Mouse (Mus musculus): ENCODE measurements at regions not wholly inside any gene's neighbourhood (a gene's known extent, or its start where the extent isn't known, plus 50 kb on each side); places are given as distances from the start of the nearest gene placed in this dataset.
A peak's percentile ranks its signal among the peaks of the same experiment; 100 is the strongest.
"Not testable (repeated sequence)": the region's sequence is repeated elsewhere in the genome, so short reads cannot be mapped to it uniquely, and the experiment has no call there.

DNA sequence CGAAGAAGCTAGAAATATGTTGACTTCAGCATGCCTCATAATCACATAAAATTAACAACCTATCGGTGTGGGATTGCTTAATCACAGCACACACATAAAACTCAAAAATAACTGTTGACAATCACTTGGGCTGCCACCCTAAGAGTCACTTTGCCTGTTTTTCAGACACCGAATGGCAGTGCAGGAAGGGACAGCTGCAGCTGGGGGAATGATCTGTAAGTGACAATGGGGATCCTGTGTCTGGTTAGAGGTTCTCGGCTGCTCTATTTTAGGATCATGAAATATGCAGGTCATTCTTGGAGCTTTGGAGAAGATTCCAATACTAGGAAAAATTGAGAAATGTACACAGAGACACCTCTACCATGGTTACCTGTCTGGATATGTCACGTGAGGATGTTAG lies 54.4 kb upstream of the Tcf12 start:
- DNase-seq = no peak

DNA sequence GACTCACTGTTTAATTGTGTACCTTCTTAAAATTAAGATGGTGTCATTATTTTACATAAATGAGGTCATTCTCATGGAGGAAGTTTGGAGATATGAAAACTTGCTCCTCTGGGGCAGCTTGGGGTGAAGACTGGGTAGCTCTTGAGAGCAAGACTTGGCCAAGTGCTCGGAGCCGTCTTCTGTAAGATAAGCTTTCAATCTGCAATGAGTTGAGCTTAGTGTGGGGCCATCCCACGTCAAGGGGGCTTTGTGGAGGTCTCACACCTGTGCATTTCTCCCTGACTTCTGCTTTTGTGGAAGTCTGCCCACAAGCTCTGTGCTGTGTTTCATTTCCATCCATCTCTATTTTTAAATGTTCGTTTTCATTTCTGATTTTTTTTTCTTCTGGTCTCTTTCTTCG lies 54.9 kb upstream of the Tcf12 start:
- no peak for DNase-seq

DNA sequence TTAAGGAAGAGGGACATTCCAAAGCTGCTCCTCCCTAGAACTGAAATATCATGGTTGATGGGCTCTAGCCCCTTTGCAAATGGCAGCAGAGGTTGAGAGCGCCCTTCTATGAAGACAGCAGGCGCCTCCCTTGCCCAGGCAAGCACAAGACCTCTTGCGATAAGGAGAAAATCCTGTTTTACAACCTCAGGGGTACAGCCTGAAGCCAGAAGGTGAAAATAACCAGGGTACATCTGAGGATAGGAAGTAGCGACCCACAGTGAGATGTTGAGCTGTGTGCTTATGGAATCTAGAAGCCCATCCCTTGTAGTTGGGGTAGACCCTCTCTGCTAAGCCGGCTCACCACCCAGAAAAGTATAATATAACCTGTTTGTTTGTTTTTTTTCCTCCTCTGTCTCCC lies 57.6 kb upstream of the Tcf12 start:
- DNase-seq = no peak

DNA sequence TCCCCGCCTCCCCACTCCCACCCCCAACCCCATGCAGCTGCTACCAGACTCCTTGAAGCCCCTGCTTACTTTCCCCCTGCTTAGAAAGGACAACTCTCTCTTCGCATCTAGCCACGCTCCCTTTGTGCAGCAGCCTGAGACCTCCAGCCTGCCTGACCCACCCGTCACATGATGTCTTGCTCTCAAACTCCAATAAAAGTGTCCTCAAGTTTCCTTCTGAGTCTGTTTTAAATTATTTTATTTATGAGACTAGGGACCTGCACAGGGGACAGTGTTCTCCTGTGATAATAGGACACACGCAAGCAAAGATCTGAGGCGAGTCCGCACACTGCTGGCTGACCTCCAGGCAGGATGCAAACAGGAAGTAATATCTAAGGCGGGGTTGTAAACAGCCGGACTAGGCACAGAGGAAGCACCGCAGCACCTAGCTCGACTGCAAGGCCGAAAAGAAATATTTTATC lies 58.1 kb upstream of the Tcf12 start:
- peak; percentile 70 for DNase-seq

DNA sequence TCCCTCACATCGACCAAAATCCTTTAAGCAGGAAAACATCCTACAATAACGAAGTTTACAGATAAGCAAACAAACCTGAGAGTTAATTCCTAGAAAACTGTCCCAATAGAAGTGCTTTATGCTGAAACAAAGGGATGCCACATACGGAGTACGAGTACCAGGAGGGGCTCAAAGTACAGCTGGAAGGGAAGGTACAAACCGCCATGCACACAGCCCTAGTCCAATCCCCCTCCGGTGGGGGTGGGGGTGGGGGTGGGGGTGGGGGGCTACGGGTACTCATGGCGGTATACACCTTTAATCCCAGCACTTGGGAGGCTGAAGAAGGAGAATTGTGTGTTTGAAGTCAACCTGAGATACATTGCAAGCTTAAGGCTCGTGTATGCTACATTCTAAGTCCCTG lies 58.6 kb upstream of the Tcf12 start:
- DNase-seq = no peak

DNA sequence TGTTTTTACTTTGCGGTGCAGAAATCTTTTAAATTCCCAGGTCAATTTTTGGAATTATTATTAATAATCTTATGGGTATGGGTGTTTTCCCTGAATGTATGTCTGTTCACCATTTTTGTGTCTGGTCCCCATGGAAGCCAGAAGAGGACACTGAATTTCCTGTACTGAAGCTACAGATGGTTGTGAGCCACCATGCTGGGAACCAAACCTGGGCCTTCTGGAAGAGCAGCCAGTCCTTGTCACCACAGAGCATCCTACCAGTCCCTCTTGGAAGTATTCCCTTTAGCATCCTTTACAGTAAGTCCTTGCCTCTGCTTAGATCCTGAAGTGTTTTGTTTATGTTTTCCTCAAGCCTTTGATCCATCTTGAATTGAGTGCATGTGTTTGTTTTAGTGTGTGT lies 60.7 kb upstream of the Tcf12 start:
- DNase-seq = no peak

DNA sequence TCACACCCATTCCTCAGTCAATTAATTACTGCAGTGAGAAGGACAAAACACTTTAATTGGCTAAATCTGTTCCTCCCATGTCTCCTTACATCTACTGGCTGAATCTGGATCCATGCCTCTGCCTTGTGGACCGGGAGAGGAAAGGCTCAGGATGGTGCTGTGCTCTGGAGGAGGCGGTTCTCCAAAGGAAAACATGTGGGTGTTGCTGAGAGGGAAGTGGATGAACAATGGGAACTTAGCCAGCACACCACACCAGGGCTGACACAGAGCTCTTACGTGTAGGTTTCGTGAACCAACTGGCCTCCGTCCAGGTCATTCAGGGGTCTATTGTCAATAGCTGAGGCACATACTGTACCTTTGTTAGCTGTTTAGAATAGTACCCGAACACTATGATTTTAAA lies 69.3 kb upstream of the Tcf12 start:
- DNase-seq = peak; percentile 7

DNA sequence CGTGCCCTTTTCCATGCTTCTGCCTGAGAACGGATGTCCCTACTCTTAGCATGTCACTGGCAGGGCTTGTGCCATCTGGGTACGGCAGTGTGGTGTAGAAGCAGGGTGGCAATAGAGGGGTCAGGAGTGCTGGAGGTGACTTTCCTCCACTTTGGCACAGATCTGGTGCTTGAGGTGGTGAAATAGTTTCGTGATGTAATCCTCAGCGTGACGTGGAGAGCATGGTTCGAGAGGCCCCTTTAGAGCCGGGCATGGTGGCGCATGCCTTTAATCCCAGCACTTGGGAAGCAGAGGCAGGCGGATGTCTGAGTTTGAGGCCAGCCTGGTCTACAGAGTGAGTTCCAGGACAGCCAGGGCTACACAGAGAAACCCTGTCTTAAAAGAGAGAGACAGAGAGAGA lies 71.7 kb upstream of the Tcf12 start:
- no peak for DNase-seq

DNA sequence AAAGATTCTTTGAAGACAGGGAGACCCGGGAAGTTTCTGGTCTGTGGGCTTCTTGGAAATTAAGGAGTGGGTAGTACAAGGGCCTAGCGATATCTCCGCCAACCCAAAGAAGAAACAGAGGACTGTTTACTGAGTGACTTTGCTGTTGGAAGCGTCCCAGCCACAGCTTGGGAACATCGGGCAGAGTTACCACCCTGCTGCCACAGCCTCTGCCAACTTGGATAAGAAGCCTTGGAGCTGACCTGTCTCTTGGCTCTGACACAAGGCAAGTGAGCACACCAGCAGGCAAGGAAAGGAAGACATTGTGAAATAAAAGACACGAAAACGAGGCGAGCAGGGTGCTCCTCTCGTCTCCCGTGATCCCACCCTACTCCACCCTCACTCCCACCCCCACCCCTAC lies 72.3 kb upstream of the Tcf12 start:
- DNase-seq = peak; percentile 33

DNA sequence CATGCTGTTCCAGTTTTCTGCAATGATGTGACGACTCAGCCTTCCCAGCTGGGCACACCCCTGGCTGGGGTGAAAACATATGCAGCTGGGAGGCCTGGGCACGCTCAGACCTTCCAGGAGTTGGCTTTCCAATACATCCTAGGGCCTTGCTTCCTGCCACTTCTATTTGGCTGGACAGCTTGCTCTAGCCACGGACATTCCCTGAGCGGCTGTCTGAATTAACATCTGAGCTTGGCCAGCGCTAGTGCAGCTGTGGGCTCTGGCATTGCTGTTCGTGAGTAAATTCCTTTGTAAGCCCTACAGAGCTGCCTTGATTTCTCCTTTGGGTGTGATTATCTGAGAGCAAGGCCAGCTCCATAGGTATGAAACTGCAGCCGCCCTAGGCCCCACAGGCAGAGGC lies 78.2 kb upstream of the Tcf12 start:
- DNase-seq = no peak

DNA sequence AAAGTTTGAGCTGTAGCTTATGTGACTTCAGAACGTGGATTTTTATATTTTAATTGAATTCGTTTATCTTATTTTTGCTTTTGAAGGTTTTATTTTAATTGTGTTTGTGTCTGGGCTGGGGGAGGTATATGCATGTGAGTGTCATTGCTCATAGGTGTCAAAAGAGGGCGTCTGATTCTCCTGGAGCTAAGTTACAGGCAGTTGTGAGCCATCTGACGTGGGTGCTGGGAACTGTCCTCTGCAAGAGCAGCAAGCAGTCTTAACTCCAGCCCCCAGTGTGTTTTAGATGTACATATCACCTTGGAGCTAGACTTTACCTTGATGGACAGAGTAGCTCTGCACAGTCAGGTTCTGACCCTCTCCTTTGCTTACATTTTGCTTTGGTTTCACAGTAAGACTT lies 79.0 kb upstream of the Tcf12 start:
- DNase-seq = no peak

DNA sequence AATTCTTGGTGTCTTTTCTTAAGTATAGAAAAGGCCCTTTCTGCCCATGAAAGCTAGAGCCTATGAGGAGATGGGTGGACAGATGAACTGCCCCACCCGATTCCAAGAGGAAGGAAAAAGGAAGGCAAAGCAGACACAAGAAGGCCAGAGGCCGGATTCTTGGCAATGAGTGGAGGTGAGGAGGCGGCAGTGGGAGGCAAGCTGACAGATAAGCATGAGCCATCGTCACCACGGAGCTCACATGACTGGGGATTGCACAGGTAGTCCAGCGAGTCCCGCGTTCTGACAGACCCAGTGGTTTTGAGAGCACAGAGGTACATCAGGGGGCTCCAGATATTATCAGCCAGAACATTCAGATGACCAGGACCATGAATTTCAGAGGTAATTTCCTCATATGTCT lies 79.4 kb upstream of the Tcf12 start:
- no peak for DNase-seq

DNA sequence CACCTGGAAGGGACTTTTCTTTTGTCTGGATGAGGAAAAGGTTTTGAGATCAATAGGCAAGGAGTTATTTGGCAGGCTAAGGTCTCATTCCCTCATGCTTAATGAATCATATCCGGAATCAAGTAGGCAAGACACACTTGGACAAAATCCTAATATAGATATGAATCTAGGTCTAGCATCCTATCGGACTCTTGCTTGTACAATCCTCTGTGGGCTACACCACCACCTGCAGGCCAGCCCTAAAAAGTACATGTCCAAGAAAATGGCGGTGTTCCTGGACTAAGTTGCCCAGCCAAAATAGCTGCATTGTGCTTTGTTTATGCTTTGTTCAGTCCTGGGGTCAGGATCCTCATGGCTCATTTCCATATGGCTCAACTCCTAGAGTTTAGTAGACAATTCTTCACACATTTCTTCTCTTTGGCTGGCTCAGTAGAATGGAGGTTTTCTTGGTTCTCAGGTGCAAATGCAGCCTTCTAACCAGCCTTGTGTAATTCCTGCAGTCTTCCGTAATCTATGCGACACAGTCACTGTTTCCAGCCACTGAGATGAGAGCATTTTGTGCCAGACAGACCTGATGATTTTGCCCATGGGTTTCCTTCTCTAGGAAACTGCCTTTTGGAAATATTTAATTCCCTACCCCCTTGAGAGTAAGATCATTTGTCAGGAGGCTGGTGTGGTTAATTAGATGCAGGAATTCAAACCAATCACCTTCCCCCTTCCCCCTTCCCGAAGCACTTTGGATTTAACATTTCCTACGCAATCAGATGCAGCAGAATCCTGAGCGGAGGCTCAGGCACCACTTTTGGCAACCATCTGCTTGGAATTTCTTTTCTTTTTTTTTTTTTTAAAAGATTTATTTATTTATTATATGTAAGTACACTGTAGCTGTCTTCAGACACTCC lies 80.6 kb upstream of the Tcf12 start:
- DNase-seq = peak; percentile 66

DNA sequence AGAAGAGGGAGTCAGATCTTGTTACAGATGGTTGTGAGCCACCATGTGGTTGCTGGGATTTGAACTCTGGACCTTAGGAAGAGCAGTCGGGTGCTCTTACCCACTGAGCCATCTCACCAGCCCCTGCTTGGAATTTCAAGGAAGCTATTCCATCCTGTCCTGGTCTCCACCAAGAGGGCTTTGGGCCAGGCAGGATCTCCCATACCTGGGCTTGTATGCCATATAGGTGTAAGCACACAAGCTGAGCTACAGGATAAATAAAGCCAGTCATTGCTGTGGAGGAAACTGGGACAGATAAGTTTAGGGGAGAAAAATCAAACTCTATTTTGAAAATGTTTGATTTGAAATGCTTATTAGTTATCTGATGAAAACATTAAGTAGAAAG lies 81.3 kb upstream of the Tcf12 start:
- not testable (repeated sequence) for DNase-seq

DNA sequence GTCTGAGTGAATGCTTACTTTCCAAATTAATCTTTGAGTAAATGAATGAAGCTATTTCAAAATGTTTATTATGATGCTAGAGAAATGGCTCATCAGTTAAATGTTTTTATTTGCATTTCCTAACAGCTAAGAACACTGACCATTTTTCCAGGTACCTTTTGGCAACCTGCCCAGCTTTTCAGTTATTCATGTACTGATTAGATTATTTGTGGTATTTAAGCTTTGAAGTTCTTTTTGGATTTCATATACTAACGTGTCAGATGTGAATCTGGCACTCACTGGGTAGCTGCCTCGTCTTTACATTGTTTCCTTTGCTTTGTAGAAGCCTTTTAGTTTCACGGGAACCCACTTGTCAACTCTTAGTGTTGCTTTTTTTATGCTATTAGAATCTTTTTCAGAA lies 79.3 kb upstream of the Zfp280d start:
- no peak for DNase-seq

DNA sequence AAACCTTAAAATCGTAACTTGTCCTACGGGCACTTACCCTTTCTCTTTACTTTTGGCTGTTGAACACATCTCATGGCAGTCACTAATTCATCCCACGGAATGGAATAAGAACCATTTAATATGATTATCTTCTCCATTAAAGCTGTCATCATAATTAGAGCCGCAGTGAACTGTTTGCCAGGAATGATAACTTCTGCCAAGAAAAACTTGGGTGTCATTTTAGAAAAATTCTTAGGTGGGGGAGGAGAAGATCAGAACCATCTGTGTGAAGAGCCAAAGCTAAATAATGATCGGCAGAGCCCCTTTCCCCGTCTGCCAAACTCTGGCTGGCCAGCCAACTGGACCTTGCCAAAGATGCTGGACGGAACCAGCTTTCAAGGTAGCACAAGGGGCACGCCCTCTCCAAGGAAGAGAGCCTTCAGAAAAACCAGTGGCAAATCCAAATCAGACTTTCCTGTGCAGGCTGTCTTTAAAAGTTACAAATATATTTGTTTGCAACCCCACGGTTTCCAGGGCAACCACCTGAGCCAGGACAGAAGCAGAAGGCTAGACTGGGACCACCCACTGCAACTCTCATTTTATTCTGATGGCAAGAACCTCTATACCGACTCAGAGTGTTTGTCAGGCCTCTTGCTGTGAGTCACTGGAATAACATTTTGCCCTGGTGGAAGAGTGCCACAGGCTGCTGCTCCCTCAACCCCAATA lies 77.9 kb upstream of the Zfp280d start:
- DNase-seq = peak; percentile 8

DNA sequence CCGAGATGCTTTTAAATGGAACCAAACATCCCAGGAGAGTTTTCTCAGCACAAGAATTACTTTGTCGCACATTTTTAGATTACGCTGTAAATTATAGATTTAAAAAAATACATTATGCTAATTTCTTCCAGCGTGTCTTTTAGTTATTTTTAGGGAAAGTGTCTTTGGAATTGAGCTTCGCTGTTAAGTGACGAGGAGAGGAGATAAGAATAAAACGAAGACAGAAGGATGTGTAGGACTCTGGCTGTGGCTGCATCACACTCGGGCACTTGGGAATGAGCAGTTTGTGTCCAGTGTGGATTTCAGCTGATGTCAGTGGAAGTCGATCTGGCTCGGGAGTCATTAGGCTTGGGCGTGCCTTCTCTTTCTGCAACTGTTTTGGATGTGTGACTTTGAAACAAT lies 77.3 kb upstream of the Zfp280d start:
- DNase-seq = no peak

DNA sequence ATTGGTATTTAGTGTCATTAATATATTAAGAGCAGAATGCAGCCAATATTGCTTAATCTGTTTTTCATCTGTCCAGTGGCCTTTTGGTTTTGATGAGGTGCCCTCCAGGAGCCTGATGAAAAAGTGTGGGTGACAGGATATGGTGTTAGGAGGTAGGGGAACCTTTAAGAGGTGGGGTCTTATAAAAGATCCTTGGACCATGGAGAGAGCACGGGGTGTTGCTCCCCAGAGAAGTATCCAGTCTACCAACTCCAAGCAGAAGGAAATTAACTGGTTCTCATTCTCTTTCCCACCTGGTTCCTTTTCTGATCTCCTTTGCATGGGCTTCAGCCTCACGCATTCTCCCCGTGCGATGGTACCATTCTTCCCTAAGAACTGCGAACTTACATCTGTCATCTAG lies 75.7 kb upstream of the Zfp280d start:
- no peak for DNase-seq

DNA sequence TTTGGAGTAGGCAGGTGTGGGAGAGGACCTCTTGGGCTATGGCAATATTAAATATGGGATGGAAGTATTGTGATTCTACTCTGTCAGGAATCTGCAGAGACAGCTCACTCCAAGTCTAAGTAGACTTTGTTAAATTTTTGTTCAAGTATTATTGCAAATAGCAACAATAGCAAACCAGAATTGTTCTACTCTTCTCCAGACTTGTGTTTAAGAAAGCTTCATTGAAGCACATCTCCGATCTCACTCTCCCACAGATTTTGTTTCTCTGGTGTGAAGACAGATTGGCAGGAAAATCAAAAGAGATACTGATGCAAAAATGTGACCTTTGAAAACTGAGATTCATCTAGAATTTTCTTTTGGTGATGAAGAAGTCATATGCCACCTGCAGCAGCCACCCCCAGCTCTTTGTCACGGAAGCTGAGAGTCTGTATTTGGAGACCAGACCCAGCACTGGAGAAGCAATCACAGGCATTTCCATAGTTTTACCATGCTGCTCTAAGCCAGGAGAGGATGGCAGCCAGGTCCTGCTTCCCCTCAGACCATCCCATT lies 70.2 kb upstream of the Zfp280d start:
- DNase-seq = no peak

DNA sequence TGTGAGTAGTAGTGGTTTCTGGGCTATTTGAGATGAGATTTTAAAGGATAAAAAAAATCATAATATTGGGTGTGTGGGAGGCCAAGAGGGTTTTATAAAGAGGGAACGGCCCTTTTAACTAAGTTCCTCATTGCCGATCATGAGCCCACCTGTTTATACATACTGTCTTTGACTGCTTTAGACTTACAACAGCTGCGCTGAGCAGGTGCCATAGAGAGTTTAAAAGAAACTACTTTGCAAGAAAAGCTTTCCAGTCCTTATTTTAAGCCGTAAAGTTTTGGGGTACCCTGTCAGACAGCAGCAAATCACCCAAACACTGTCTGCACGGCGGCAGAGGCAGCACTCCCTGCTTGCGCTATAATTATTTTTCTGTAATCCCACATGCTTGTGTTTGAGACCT lies 68.8 kb upstream of the Zfp280d start:
- DNase-seq = no peak

DNA sequence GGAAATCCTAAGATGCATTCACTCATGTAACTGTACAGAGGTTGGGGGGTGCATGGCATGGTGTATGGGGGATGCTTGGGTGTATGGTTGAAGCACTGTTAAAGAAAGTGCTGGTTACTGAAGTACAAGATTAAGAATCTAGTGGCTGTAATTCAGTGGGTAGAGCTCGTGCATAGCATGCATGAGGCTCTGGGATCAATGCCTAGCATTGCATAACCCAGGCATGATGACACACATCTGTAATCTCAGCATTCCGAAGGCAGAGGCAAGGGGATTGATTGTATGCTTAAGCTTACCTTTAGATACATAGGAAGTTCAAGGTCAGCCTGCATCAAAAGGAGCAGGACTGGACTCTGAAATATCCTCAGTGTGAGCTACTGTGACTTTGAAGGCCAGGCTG lies 67.7 kb upstream of the Zfp280d start:
- no peak for DNase-seq

DNA sequence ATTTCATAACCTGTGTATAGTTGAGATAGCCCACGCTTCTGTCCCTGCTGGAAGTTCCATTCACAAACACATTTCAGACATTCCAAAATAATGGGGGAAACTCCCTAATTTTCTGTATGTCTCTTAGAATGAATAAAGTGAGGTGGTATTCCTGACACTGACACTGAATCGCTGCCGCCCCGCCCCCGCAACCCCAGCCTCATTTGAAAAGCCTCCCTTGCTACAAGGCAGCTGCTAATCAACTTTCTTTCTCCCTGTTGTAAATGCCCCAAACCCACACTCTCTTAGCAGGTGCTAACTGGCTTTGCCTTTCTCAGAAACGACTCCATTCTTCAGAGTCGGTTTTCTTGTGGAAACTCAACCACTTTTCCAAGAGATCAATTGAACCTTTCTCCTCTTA lies 66.4 kb upstream of the Zfp280d start:
- no peak for DNase-seq

DNA sequence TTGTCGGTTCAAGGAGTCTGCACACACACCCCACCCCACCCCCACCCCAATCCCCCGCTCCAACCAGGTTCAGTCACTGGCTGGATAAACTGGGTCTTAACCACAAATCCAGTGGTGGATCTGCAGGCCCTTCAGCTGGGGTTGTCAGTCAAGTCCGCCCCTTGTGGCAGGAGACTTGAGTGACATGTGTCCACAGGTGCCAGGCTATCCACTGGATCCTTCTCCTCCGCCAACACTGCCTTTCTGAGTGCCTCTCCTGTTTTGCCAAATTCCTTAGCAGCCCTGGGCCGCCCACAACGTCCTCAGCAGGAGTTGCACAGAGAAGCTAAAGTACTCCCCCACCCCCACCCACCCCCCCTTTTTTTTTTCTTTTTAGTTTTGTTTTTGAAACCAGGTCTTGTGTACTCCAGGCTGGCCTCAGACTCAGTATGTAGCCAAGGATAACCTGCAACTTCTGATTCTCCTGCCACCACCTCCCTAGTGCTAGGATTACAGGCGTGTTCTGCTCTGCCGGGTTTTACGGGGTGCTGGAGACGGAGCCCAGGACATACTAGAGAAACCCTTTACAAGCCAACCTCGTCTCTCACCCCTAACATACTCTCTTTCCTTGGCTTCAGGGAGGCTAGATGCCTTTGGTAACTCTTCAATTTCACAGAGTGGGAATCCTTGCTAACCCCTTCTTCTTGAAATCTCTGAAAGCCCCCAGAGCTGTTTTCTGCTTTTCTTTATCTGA lies 57.2 kb upstream of the Zfp280d start:
- DNase-seq = no peak

DNA sequence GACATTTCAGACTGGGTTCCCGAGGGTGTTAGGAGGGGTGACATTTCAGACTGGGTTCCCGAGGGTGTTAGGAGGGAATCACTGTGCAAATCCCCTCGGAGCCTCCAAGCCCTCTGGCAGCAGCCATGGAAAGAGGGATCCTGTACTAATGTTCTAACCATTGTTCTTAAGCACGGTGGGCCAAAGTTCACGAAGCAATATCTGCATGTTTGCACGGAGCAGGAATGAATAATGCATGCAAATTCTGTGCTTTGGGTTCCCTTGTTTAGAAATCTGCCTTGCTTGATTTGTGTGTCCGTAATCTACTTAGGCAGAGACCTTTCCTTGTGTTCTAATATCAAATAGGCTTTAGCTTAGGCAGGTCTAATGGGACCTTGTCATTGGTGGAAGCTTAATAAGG lies 55.9 kb upstream of the Zfp280d start:
- no peak for DNase-seq
